Mouse (Mus musculus) thymus, postnatal 14 days (tissue): Measurements from ENCODE around the gene Erich6b.

Experiments
- DNase-seq: peaks from one replicate; pipeline ENCODE4 v3.0.0; 2021

Erich6b gene

DNA sequence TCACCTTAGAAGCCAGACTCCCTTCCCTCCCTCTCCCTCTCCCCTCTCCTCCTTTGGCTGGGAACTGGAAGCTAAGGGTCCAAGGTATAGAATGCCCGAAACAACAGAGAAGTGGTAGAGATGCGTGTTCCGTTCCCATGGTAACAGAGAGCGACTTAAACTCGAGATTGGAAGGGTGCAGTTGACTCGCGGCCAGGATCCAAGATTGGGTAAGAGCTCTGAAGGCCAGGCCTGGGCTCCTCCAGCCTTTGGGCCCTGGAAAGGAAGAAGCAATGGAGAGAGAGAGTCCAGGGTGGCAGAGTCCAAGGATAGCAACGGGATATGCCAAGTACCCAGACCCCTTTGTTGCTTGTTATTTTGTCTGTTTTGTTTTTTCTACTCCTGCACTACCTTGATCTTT lies at the start of gene Erich6b:
TSS of gene Erich6b (plus strand) at position 180 of the 400 bp plus-strand sequence.
- DNase-seq: no peak

GRCm38 (mm10) chr14:75592978-75593377 lies 49.1 kb upstream of the Erich6b start, which contains the start of gene Spert:
Spert (minus strand) TSS chr14:75593116.
- DNase-seq: no peak

DNA sequence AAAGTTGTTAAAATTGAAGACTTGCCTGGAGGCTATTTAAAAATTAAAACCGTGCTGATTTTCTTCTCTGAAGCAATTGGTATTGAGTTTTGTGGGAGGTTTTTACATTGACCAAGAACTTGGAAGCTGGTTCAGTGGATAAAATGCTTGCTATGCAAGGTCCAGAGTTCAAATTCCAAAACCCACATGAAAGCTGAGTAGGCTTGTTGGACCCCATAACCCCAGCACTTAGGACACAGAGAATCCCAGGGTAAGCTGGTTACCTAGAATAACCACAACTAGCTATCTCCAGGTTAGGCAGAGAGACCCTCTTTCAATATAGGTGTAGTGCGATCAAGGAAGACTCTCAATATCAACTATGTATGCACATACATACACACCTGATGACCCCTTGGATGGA lies 32.9 kb upstream of the Erich6b start:
- no peak for DNase-seq

- no peak for DNase-seq
These were observed 25.7 kb upstream of the Erich6b start for GRCm38 (mm10) chr14:75616375-75616774.

GRCm38 (mm10) chr14:75622984-75623383 lies 19.1 kb upstream of the Erich6b start:
- no peak for DNase-seq

DNA sequence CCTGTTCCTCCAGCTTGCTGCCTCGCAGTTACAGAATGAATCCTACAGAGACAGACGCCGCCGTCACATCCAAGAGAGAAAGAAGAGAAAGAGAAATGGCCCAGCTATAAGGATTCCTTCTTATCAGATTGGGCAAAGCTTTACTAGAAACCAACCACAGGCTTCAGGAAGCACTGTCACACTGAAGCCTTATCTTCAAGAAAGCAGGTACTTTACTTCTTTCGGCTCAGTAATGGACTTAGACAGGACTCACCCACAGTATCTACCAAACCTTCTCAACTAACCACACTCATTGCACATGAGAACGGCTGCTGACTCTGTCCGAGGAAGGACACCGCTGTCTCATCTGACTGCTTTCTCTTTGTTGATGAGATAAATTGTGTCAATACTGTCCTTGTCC lies 13.2 kb upstream of the Erich6b start:
- no peak for DNase-seq

DNA sequence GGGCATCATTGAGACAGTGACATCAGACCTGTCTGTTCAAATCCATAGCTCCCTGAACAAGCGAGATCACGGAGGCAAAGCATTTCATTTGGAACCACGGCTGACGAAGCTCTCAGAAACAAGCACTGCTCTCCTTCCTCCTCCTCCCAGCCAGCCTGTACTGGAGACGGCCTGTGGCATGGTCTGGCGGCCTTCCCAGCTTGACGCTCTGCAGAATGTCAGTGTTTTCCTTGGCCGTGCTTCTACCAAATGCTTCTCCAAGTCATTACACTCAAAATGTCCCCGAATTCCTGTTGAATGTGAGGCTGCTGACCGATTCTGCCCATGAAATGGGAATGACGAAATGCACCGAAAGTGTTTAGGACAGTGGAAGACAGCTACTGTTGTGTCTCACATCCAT lies 6.7 kb upstream of the Erich6b start:
- DNase-seq: no peak

DNA sequence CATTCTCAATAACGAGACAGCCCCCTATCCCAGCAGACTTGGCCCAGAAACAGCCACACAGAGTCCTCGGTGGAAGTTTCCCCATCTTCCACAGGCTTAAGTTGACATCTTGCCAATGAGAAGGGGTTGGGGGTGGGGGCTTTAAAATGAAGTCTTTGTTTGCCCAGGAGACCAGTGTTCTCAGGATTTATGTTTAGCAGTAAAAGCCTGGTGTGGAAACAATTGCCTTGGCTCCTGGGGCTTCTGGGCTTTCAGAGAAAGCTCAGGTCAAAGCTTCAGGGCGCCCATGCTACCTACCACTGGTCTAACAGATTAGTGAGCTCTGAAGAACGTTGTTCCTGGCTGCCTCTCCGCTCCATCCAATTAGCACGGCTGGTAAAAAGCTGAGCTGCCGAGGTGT lies 6.0 kb upstream of the Erich6b start:
- DNase-seq: no peak

DNA sequence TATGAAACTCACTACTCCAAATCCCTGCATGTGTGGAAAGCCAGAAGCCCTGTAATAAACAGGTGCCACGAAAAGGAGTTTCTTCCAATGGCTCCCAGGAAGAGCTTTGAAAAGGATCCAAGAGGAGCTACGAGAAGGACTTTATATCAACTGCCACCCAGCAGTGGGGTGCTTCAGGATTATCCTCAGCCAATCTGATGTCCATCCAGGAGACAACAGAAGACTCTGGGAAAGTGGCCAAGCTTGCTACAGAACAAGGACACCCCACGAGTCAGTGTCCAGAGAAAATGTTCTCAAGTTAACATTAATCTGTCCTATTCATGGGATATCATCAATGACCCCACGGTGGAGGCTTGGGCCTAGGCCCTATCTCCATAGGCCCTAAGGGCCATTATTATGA lies 4.4 kb upstream of the Erich6b start:
- no peak for DNase-seq

GRCm38 (mm10) chr14:75640846-75641245 lies 1.2 kb upstream of the Erich6b start:
- DNase-seq: peak; percentile 30

DNA sequence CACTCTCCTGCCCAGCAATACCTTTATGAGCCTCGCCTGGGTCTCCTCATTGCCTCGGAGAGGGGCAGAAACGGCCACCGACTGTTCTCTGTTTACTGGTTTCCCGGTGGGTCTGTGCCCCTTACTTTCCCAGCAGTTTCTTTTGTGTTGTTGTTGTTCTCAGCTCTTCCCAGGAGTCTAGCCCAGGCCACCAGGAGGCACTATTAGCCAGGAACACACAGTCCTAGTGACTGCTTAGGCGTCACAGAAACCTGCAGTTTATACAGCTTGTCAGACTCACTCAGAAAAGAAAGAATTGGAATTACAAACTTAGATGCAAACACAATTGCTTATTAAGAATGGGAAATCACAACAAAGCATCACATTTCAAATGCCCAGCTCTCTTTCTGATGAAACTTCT lies 690 bp upstream of the Erich6b start:
- no peak for DNase-seq

GRCm38 (mm10) chr14:75645461-75645860 lies 3.4 kb downstream of the Erich6b start:
- DNase-seq: no peak

GRCm38 (mm10) chr14:75646060-75646459 lies 4.0 kb downstream of the Erich6b start:
- DNase-seq: no peak

DNA sequence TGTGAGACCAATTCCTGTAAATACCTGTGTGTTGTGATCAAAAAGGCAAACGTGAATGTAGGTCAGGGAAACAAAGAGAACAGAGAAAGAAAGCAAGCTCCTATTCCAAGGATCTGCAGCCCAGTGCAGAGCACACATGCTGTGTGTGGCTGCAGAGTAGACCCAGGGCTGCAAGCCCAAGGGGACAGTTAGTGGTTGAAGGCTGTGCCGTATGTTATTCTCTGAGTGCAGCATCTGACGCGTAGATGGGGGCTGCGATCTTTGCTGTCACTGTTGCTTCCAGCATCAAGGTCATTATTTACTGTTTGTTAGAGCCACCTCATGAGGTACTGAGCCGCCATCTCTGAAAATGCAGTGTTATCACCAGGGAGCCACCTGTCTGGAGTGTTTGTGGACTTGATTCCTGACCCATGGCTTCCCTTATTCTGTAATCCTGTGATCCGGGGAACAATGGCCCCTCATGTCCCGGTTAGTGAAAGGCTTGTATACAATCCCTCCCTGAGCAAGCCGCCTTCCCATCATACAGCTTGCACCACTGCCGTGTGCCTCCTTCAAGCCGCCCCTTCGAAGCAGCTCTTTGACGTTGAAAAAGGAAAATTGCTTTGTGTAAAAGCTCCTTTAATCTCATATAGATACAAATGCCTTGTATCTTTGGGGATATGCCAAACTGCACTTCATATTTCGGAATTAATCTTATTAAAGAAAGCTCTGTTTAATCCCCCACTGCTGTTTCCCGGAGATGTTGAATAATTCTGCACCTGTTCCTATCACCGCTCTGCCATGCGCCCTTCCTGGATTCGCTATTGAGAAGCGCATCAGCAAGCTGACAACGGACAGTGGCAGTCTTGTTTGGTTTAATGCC lies 5.1 kb downstream of the Erich6b start:
- DNase-seq: no peak

- DNase-seq: no peak
These were observed 18.9 kb downstream of the Erich6b start for GRCm38 (mm10) chr14:75660936-75661335.

- DNase-seq: no peak
These were observed 19.5 kb downstream of the Erich6b start for GRCm38 (mm10) chr14:75661548-75661947.

DNA sequence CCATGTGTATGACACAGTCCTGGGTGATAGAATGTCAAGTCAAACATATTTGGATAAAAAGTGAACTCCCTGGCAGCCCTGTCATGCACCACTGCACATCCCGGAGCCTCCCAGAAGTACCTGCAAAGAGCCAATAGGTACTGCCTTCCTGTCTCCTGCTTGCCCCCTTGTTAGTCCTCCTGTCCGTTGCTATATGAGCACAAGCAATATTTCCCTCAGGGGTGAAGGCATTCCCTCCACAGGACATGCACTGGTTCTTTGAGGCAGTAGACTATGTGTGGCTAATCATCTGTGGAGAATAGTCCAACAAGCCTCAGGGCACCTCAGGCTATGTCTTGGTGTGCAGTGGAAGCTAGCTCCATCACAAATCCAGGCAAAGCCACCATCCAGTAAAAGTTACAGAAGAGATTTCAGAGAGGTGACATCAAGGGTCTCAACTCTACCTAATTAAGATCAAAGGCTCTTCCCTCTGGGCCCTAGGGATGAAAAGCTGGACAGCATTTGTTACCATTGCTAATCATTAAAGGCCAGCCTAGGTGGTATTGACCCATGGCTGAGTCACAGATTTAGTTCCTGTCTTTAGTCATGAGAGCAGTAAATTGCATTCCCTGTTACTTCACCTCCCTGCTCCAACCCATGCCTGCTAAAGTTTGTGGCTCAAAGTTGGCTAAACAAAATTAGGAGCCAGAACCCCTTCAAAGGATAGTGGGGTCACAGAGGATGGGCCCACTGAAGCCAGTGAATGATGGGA lies 23.5 kb downstream of the Erich6b start:
- DNase-seq: no peak

DNA sequence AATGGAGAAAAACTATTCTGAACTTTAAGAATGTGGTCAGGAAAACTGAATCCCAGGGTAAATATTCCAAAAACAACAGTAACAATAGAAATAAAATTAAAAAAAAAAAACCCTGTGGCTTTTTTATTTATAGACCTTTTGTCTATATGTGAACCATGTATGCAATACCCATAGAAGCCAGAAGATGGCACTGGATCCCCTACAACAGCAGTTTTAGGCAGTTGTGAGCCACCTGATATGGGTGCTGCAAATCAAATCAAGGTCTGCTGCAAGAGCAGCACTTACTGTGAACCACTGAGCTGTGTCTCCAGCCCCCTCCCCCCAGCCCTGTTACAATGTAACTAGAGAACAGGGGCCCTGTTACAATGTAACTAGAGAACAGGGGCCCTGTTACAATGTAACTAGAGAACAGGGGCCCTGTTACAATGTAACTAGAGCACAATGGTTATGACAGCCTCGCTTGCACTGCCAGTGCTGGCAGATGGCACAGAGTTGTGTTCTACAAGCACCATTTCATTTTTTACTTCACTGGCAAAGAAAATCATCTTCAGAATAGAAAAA lies 27.1 kb downstream of the Erich6b start:
- DNase-seq: no peak

DNA sequence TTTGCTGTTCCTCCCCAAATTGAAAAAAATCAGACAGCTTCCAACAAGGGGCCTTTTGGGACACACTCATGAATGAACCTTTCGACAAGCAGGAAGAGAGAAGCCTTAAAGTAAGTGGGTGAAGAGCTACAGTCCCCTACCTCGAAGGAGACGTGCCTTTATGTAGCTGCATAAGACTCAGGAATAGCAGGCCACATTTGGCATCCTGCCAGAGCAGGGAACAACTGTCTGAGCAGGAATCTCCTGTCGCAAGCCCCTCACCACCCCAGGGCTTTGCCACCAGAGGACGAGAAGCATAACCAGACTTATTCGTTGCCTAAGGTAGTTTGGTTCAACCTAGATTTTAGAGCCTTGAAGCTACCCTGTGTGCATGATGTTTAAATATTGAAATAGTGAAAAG lies 34.3 kb downstream of the Erich6b start:
- no peak for DNase-seq

- no peak for DNase-seq
These were observed 48.4 kb downstream of the Erich6b start for GRCm38 (mm10) chr14:75690428-75690827.

GRCm38 (mm10) chr14:75696096-75696495 lies 54.0 kb downstream of the Erich6b start:
- no peak for DNase-seq

DNA sequence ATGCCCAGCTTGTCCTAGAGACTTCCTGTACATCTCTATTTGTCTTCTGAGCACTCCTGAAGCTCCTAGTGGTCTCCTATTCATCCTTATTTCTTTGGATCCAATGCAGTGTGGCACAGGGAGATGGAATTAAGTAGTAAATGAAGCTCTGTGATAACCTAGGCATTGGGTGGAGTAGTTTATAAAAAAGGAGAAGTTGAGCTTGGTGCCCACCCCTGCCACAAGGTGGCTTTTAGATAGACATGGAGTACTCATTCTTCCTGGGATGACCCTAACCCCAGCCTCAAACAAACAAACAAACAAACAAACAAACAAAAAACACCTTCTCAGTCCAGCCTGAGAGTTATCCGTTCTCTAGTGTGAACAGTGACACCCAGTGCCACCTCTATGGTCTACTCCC lies 55.9 kb downstream of the Erich6b start:
- no peak for DNase-seq

DNA sequence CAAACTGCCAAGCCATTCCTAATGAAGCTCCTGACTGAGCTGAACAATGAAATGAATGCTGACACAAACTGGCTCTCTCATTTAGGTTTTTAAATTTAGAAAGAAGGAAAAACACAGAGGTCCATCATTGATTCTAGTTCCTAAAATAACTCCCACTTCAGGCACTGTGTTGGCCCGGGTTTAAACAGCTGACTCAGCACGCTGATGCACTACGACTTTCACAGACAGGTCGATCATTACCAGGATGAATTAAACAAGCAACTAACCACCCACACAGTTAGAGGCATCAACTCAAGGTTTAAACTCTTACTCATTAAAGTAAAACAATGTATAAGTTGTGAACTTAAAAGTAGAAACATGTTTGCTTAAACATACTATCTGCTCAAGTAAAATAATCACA lies 64.6 kb downstream of the Erich6b start:
- DNase-seq: no peak

DNA sequence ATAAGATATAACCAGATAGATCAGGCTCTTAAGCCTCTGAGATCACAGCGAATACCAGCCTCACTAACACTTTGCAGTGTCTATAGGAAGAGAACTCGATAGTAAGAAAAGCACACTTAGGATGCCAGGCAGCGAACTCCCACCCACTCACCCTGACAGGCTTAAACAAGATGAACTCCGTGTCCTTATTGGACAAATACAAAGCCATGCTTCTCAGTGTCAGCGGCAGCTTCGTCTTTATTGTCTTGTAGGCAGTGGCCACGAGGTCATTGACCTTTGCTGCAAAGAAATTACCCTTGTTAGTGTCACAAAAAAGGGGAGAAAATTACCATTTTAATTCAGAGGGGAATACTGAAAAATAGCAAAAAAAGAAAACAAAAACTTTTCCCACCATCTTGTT lies 65.7 kb downstream of the Erich6b start:
- no peak for DNase-seq
